Mouse (Mus musculus) liver, embryonic 12.5 days (tissue): ENCODE measurements around the gene Nhsl2. TPM values are rescaled to one million over a fixed set of nuclear protein-coding genes. Genes with fewer than 3 reads are reported as not detected.

Source experiments
- ATAC-seq: fragments of 200-750 bp; cut with Nextera tagmentation; 2 replicates; pipeline ENCODE4 v1.8.0; 2017; ENCODE audit warnings: moderate number of reproducible peaks, mild to moderate bottlenecking, moderate library complexity
- H3K27ac ChIP-seq: fragments of 300-500 bp; sonication (generic); 2 replicates; pipeline ENCODE4 v1.5.1; 2016; ENCODE audit warnings: mild to moderate bottlenecking
- H3K27me3 ChIP-seq: fragments of 300-500 bp; sonication (generic); replicated peaks from 2 replicates; pipeline ENCODE4 v1.6.1; 2016; ENCODE audit warnings: mild to moderate bottlenecking, moderate library complexity
- H3K36me3 ChIP-seq: fragments of 300-500 bp; sonication (generic); 2 replicates; pipeline ENCODE4 v1.6.1; 2016; ENCODE audit warnings: mild to moderate bottlenecking, moderate library complexity
- H3K4me1 ChIP-seq: fragments of 300-500 bp; sonication (generic); 2 replicates; pipeline ENCODE4 v1.6.1; 2016
- H3K4me2 ChIP-seq: fragments of 300-500 bp; sonication (generic); 2 replicates; pipeline ENCODE4 v1.6.1; 2016; ENCODE audit warnings: mild to moderate bottlenecking, moderate library complexity
- H3K4me3 ChIP-seq: fragments of 300-500 bp; sonication (generic); 2 replicates; pipeline ENCODE4 v1.5.1; 2016; ENCODE audit warnings: mild to moderate bottlenecking, moderate library complexity
- H3K9ac ChIP-seq: fragments of 300-500 bp; sonication (generic); 2 replicates; pipeline ENCODE4 v1.6.1; 2016; ENCODE audit warnings: mild to moderate bottlenecking, moderate library complexity
- H3K9me3 ChIP-seq: fragments of 300-500 bp; sonication (generic); replicated peaks from 2 replicates; pipeline ENCODE4 v1.6.1; 2016; ENCODE audit warnings: mild to moderate bottlenecking, moderate library complexity
- WGBS: fragments of 180-500 bp; shearing (Covaris S2); methylation state at CpG from one replicate; pipeline ENCODE4 v1.1.7; 2016; ENCODE audit not compliant: insufficient replicate concordance; 5-methylcytosine and 5-hydroxymethylcytosine counted together
- polyA plus RNA-seq: library from polyadenylated mRNA; unstranded; fragments of >200 nt; fragmentation: Nextera tagmentation; extraction: Ambion mirVana; gene quantifications from 2 replicates; pipeline ENCODE4 v1.2.1, GENCODE M21; 2016

The Nhsl2 gene
- polyA plus RNA-seq, 1 experiment from 2014 or later: 2.4 TPM

GRCm38 (mm10) chrX:101929131-101929530 lies 79.9 kb downstream of the Nhsl2 start:
- H3K4me2 ChIP-seq: no peak overlapping the region
- no peak overlapping the region for H3K27ac ChIP-seq
- H3K36me3 ChIP-seq: no peaks in the 10 kb centered on the region
- WGBS: 69% methylated on average over 2 of the region's 2 CpGs
- no peak overlapping the region for H3K4me3 ChIP-seq
- no peak overlapping the region for H3K9ac ChIP-seq
- no peak for ATAC-seq
- peaks cover 36% of the 10 kb centered on the region for H3K27me3 ChIP-seq
- no peaks in the 10 kb centered on the region for H3K9me3 ChIP-seq
- no peaks in the 10 kb centered on the region for H3K4me1 ChIP-seq

- ATAC-seq: no peak
- Histone ChIP-seq H3K27ac (no peak overlapping the region), H3K36me3 (no peaks in the 10 kb centered on the region), H3K4me1 (no peaks in the 10 kb centered on the region), H3K27me3 (peaks cover 41% of the 10 kb centered on the region), H3K4me3 (no peak overlapping the region), H3K9ac (no peak overlapping the region), H3K9me3 (no peaks in the 10 kb centered on the region), H3K4me2 (no peak overlapping the region)
- WGBS: 70% methylated on average over 6 of the region's 6 CpGs
Observed at GRCm38 (mm10) chrX:101930301-101930700, 81.1 kb downstream of the Nhsl2 start.

GRCm38 (mm10) chrX:101931016-101931415 lies 81.8 kb downstream of the Nhsl2 start:
- Histone ChIP-seq H3K4me1 (no peaks in the 10 kb centered on the region), H3K27ac (no peak overlapping the region), H3K4me3 (no peak overlapping the region), H3K4me2 (no peak overlapping the region), H3K9me3 (no peaks in the 10 kb centered on the region), H3K36me3 (no peaks in the 10 kb centered on the region), H3K27me3 (peaks cover 45% of the 10 kb centered on the region), H3K9ac (no peak overlapping the region)
- 72% methylated on average over 5 of the region's 5 CpGs for WGBS
- ATAC-seq: no peak

- ATAC-seq: no peak
- Histone ChIP-seq H3K36me3 (no peaks in the 10 kb centered on the region), H3K27me3 (peaks cover 45% of the 10 kb centered on the region), H3K4me1 (no peaks in the 10 kb centered on the region), H3K4me3 (no peak overlapping the region), H3K9ac (no peak overlapping the region), H3K27ac (no peak overlapping the region), H3K9me3 (no peaks in the 10 kb centered on the region), H3K4me2 (no peak overlapping the region)
- 70% methylated on average over 7 of the region's 7 CpGs for WGBS
Observed at GRCm38 (mm10) chrX:101932244-101932643, 83.1 kb downstream of the Nhsl2 start.

GRCm38 (mm10) chrX:101933346-101933745 lies 84.2 kb downstream of the Nhsl2 start:
- Histone ChIP-seq H3K4me3 (no peak overlapping the region), H3K9me3 (no peaks in the 10 kb centered on the region), H3K27me3 (peaks cover 44% of the 10 kb centered on the region), H3K4me2 (no peak overlapping the region), H3K27ac (no peak overlapping the region), H3K9ac (no peak overlapping the region), H3K4me1 (no peaks in the 10 kb centered on the region), H3K36me3 (no peaks in the 10 kb centered on the region)
- 76% methylated on average over 5 of the region's 5 CpGs for WGBS
- no peak for ATAC-seq

- Histone ChIP-seq H3K27me3 (peaks cover 44% of the 10 kb centered on the region), H3K9me3 (no peaks in the 10 kb centered on the region)
- WGBS: 43% methylated on average over 3 of the region's 3 CpGs
Observed at GRCm38 (mm10) chrX:101935291-101935840, 86.2 kb downstream of the Nhsl2 start.

GRCm38 (mm10) chrX:101939486-101939885 lies 90.3 kb downstream of the Nhsl2 start:
- no peak for ATAC-seq
- Histone ChIP-seq H3K27me3 (peaks cover 55% of the 10 kb centered on the region), H3K4me2 (no peak overlapping the region), H3K27ac (no peak overlapping the region), H3K4me1 (no peaks in the 10 kb centered on the region), H3K9me3 (no peaks in the 10 kb centered on the region), H3K4me3 (no peak overlapping the region), H3K36me3 (no peaks in the 10 kb centered on the region), H3K9ac (no peak overlapping the region)
- 68% methylated on average over 5 of the region's 5 CpGs for WGBS

More at GRCm38 (mm10) chrX:101935291-101935840, 86.2 kb downstream of the Nhsl2 start:
- Histone ChIP-seq H3K36me3 (no peaks in the 10 kb centered on the region), H3K4me1 (no peaks in the 10 kb centered on the region), H3K9ac (no peak overlapping the region), H3K4me3 (no peak overlapping the region), H3K4me2 (no peak overlapping the region), H3K27ac (no peak overlapping the region)
- no peak for ATAC-seq

GRCm38 (mm10) chrX:101942461-101942896 lies 93.3 kb downstream of the Nhsl2 start:
- no peak for ATAC-seq
- Histone ChIP-seq H3K9ac (no peak overlapping the region), H3K9me3 (no peaks in the 10 kb centered on the region), H3K27me3 (peaks cover 61% of the 10 kb centered on the region), H3K4me3 (no peak overlapping the region), H3K27ac (no peak overlapping the region), H3K36me3 (no peaks in the 10 kb centered on the region), H3K4me1 (no peaks in the 10 kb centered on the region), H3K4me2 (no peak overlapping the region)
- WGBS: 10% methylated on average over 6 of the region's 6 CpGs

- H3K4me1 ChIP-seq: no peaks in the 10 kb centered on the region
- H3K4me2 ChIP-seq: no peak overlapping the region
- no peak for ATAC-seq
- H3K27ac ChIP-seq: no peak overlapping the region
- WGBS: 64% methylated on average over 2 of the region's 2 CpGs
- H3K9ac ChIP-seq: no peak overlapping the region
- peaks cover 55% of the 10 kb centered on the region for H3K27me3 ChIP-seq
- H3K4me3 ChIP-seq: no peak overlapping the region
- no peaks in the 10 kb centered on the region for H3K36me3 ChIP-seq
- no peaks in the 10 kb centered on the region for H3K9me3 ChIP-seq
Observed at GRCm38 (mm10) chrX:101943743-101944142, 94.6 kb downstream of the Nhsl2 start.

- no peak overlapping the region for H3K4me3 ChIP-seq
- no peak for ATAC-seq
- no peak overlapping the region for H3K9ac ChIP-seq
- no peaks in the 10 kb centered on the region for H3K4me1 ChIP-seq
- H3K4me2 ChIP-seq: no peak overlapping the region
- no peak overlapping the region for H3K27ac ChIP-seq
- WGBS: 65% methylated on average over 2 of the region's 2 CpGs
- peaks cover 48% of the 10 kb centered on the region for H3K27me3 ChIP-seq
- no peaks in the 10 kb centered on the region for H3K9me3 ChIP-seq
- no peaks in the 10 kb centered on the region for H3K36me3 ChIP-seq
Observed at GRCm38 (mm10) chrX:101944761-101945330, 95.7 kb downstream of the Nhsl2 start.

- H3K27ac ChIP-seq: no peak overlapping the region
- 53% methylated on average over 6 of the region's 6 CpGs for WGBS
- no peak for ATAC-seq
Observed at GRCm38 (mm10) chrX:101952436-101952835, 103.3 kb downstream of the Nhsl2 start.

GRCm38 (mm10) chrX:101953256-101953655 lies 104.1 kb downstream of the Nhsl2 start:
- no peaks in the 10 kb centered on the region for H3K36me3 ChIP-seq
- ATAC-seq: no peak
- no peaks in the 10 kb centered on the region for H3K9me3 ChIP-seq
- no peak overlapping the region for H3K27ac ChIP-seq
- H3K4me2 ChIP-seq: no peak overlapping the region
- no peak overlapping the region for H3K4me3 ChIP-seq
- 82% methylated on average over 2 of the region's 2 CpGs for WGBS
- H3K9ac ChIP-seq: no peak overlapping the region
- peaks cover 44% of the 10 kb centered on the region for H3K27me3 ChIP-seq
- no peaks in the 10 kb centered on the region for H3K4me1 ChIP-seq

More at GRCm38 (mm10) chrX:101952436-101952835, 103.3 kb downstream of the Nhsl2 start:
- Histone ChIP-seq H3K9ac (no peak overlapping the region), H3K27me3 (peaks cover 39% of the 10 kb centered on the region), H3K9me3 (no peaks in the 10 kb centered on the region), H3K4me1 (no peaks in the 10 kb centered on the region), H3K4me3 (no peak overlapping the region), H3K36me3 (no peaks in the 10 kb centered on the region), H3K4me2 (no peak overlapping the region)
